Mouse (Mus musculus): ENCODE results near the gene Cd300e. TPM values are rescaled to one million over a fixed set of nuclear protein-coding genes. Genes with fewer than 3 reads are reported as not detected.

The Cd300e gene
- total RNA-seq (2014; fragmentation: Nextera tagmentation) (not detected in 2 replicates), total RNA-seq (2017) (not detected in 2 replicates)

- ATAC-seq (replicated peaks; ENCODE audit: poor library complexity, severe bottlenecking), result peak; percentile 25; the same call in 1 of the 2 replicates
Observed at GRCm38 (mm10) chr11:115062077-115062476, at the start of gene Cd300e. TSS of gene Cd300e (minus strand) at chr11:115062177.

DNA sequence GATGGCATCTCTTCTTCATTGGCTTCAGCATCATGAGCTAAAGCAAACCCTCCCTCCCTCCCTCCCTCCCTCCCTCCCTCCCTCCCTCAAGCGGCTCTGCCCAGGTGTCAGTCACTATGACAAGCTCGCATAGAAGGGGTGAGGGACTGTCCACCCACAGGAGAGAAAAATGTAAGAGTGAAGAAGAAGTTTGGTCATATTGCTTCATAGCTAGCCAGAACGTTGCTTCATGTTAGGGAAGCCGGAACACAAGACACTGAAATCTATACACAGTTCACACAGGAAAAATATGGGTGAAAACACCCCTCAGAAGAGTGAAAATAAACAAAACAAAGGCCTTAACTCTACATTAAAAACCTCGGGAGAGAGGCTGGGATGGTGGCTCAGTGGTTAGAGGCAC is 48.3 kb upstream of the Cd300e start:
- peak; percentile 80 for ATAC-seq (replicated peaks; ENCODE audit: poor library complexity, severe bottlenecking)

DNA sequence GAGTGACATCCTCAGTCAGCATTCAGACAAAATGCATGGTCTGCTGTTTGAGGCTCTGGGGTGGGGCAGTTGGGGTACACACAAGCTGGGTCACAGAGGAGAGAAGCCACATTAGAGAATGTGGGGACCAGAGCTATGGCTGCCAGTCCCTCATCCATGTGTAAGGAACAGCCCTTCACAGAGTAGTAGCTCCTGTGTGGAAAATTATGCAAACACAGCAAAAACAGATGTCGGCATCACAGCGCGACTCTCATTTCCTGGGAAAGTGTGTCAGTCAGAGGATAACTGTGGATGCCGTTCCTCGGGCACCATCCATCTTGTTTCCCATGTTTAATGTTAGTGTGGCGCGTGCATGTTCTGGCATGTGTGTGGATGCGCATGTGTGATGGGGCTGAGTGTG is 46.2 kb upstream of the Cd300e start:
- no peak for ATAC-seq (replicated peaks; ENCODE audit: poor library complexity, severe bottlenecking)

GRCm38 (mm10) chr11:115107403-115107916 is 45.5 kb upstream of the Cd300e start:
- ATAC-seq (replicated peaks; ENCODE audit: poor library complexity, severe bottlenecking), result no peak

- ATAC-seq (replicated peaks; ENCODE audit: poor library complexity, severe bottlenecking), result no peak
Observed at GRCm38 (mm10) chr11:115106638-115107037, 44.7 kb upstream of the Cd300e start.

DNA sequence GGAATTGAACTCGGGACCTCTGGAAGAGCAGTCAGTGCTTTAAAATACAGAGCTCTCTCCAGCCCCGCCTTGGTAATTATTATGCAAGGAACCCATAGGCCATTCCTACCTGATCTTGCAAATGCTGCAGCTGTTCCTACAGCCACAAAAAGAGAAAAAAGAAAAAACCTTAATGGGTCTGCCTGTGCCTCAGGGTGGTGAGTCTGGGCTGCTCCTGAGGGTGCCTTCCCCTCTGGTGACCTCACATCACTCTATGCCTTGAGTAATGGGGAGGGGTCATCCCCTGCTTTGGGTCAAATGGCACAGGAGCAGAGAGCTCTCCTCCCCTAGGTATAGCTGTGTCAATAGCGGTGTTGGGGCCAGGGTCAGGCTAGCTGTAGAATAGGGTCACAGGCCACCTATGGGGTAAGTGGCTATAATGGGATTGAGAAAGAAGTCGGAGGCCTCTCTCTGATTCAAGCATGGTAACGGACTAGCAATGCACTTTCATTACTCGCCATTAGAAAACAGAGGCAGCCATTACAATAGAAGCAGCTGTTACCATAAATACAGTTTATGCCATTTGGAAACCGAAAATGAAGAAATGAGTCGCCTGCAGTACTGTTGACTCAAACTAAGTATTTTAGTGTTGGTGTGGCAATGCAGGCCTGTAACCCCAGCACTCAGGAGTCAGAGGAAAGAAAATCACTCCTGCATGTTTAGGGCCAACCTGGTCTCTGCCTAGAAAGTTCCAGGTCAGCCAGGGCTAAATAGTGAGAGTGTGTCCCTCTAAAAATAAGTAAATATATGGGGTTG is 43.0 kb upstream of the Cd300e start:
- ATAC-seq (replicated peaks; ENCODE audit: poor library complexity, severe bottlenecking), result peak; percentile 40

- ATAC-seq (replicated peaks; ENCODE audit: poor library complexity, severe bottlenecking), result no peak
Observed at GRCm38 (mm10) chr11:115103470-115104413, 41.8 kb upstream of the Cd300e start.

GRCm38 (mm10) chr11:115102116-115102515 is 40.1 kb upstream of the Cd300e start:
- no peak for ATAC-seq (replicated peaks; ENCODE audit: poor library complexity, severe bottlenecking)

GRCm38 (mm10) chr11:115101615-115102051 is 39.7 kb upstream of the Cd300e start:
- no peak for ATAC-seq (replicated peaks; ENCODE audit: poor library complexity, severe bottlenecking)

DNA sequence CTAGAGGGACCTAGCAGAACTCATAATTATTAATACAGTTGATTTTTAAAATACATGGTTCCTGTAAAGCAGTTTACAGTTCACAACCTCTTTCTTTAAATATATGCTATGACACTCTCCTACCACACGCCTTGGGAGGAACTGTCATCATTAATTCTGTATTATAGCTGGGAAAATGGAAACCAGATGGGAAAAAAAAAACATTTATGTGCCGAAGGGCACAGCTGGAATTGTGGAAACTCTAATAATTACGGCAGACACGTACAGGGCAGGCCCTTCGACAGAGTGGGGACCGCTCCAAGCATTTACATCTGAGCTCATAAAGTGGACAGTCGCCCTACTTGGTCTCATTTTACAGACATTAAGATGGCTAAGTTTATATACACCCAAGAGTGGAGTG is 38.8 kb upstream of the Cd300e start:
- ATAC-seq (replicated peaks; ENCODE audit: poor library complexity, severe bottlenecking), result no peak

DNA sequence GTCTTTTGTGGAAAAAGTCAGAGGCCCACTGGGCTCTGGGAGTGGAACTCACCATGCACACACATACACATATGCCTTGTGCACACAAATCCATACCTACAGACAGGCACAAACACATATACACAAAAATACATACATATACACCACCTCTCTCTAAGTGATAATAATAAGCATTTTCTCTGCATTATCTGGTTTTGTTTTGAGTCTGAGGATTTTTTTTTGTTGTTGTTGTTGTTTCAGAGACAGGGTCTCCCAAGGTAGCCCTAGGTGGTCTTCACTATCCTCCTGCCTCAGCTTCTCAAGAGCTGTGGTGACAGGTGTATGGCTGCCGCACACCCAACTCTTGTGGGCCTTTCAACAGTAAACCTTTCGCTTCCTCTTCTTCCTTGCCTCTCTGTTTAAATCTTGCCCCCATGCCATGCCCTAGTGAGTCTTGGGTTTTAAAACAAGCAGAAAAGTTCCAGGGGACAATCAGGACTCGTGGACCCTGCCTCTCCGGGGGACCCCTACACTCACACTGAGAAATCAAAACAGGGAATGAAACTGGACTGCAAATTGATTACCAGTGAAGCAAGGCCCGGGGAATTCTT is 38.1 kb upstream of the Cd300e start:
- ATAC-seq (replicated peaks; ENCODE audit: poor library complexity, severe bottlenecking), result no peak

DNA sequence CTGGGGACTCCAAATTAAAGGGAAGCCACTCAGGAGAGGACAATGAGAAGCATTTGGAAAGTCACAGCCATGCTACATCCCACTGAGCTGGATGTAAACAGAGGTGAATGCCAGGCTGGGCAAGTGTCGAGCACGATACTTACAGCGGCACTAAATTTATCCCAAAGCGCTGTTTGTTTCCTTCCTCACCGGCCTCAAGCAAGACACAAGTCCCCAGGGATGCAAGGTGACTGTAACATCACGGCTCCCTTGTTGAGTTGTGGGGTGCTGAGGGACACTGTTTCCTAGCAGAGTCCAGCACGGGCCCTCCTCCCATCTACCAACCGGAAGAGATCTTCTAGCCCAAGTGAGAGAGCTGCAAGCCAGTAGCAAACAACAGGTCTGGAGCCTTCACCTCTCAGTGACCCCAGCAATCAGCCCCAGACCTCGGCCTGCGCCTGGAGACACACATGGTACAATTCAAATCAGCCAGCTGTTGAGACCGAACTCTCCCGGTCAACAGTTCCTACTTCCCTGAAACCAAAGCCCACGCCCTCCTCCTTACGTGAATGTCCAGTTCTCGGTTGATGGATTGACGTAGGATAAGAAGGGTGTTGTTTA is 37.4 kb upstream of the Cd300e start:
- no peak for ATAC-seq (replicated peaks; ENCODE audit: poor library complexity, severe bottlenecking)

DNA sequence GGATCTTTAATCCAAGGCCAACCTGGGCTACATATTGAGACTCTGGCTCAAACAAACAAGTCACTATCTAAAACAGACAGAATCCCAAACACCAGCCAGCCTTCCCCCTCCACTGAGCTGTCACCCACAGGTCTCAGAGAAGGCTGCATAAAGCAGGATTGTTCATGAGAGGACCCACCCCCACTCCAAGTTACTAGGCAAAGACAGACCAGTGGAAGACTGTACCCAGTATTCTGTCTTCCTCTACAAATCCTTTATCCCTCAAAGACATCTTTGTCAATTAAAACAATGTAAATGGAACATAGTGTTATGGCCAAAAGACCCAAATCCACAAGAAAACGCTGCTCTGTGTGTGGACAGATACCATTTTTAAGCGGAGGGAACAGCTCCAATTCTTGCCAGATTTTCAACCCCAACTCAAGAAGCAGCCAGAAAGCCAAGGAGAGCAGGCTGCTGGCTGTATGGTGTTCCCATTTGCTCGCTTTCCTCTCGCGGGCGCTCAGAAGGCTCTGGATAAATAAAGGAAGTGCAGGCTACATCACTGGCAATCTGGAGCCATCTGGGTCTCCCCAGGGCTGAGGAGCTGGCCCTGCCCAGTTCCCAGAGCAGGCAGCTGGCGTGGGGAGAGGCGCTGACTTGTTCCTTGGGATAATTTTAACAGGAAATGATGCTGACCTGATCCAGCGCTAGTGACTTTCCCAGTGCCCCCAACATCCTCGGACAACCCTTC is 36.4 kb upstream of the Cd300e start:
- no peak for ATAC-seq (replicated peaks; ENCODE audit: poor library complexity, severe bottlenecking)

- no peak for ATAC-seq (replicated peaks; ENCODE audit: poor library complexity, severe bottlenecking)
Observed at GRCm38 (mm10) chr11:115092140-115092539, 30.2 kb upstream of the Cd300e start.

DNA sequence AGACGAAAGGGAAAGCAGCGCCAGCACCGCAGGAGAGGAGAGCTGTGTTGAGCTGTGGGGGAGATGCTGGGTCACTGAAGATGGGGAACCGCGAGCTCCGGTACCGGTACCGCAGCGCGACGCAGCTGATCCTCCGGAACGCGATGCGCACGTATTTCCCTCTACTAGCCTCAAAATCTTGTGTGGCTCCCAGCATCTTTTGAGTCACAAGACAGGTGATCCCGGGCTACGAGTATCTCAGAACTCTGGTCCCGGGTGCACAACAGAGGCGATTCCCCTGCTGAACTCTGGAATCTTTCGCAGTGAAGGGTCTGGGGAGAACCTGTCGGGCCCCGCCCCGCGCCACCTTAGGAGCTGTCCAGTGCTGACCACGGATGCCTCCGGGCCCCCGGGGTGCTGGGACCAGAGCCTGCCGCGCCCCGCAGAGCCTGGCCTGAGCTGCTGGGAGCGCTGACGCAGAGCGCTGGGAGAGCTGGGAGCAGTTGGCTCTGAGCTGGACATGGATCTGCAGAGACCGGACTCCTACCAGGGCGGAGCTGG is 29.5 kb upstream of the Cd300e start, which contains the start of gene Rab37:
TSS of gene Rab37 (plus strand) at position 70 of the 540 bp plus-strand sequence.
- peak; percentile 83 for ATAC-seq (replicated peaks; ENCODE audit: poor library complexity, severe bottlenecking)

DNA sequence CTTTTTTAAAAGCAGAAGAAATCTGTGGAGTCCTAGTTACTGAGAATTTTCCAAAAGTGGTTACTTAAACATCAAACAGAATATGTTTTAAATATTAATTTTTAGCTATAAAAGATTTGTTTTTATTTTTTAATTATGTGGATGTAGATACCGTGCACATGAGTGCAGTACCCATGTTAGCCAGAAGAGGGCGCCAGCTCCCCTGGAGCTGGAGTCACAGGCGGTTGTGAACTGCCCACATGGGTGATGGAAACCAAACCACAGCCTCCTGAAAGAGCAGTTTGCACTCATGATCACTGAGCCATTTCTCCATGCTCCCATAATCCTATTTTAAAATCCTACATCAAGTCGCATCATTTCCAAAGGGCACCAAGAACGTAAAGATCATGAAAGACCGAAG is 27.9 kb upstream of the Cd300e start:
- ATAC-seq (replicated peaks; ENCODE audit: poor library complexity, severe bottlenecking), result no peak; the same call in 1 of the 2 replicates

GRCm38 (mm10) chr11:115086213-115086612 is 24.2 kb upstream of the Cd300e start:
- no peak for ATAC-seq (replicated peaks; ENCODE audit: poor library complexity, severe bottlenecking)

DNA sequence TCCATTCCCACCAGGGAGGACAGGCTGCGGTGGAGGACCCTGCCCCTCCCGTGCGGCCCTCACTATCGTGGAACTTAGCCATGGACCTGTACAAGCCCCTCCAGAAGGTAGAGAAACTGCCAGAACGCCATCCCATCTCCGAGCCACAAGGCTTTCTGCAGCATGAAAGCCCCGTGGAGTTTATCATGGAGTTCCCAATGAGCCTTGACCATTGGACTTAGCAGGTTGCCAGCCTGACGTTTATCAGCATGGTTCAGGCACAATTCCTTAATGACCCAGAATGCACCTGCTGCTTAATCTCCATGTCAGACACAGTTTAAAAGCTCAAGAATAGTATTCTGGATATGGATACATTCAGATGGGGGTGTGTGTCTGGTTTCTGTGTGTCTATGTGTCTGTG is 23.1 kb upstream of the Cd300e start:
- ATAC-seq (replicated peaks; ENCODE audit: poor library complexity, severe bottlenecking), result no peak

DNA sequence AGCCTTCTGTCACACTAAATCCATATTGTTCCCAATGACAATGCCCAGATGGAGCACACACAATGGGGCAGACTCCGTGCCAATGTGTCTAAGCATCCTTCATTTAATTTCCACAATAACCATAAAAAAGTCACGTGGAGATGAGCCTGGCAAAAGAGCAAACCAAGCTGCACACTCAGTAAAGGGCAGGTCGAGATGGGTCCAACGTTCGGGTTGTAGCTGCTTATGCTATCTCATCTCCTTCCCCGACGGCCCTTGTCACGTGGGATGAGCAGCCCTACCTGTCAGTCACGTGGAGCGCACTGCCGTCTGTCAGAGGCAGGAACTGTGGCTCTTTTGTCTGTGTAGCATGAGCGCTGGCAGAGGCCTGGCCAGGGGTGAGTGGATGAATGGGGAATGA is 22.6 kb upstream of the Cd300e start:
- no peak for ATAC-seq (replicated peaks; ENCODE audit: poor library complexity, severe bottlenecking)
